Mouse (Mus musculus) heart, adult 2 months (tissue): Measurements from ENCODE around the gene Paqr8.

Experiments used
- CTCF ChIP-seq: fragments of 200-600 bp; IDR thresholded peaks from 2 replicates; pipeline ENCODE4 v1.8.1; 2022; ENCODE audit warnings: antibody characterized with exemption, mild to moderate bottlenecking, moderate library complexity
- POLR2A ChIP-seq: fragments of 200-500 bp; IDR thresholded peaks from 2 replicates; pipeline ENCODE4 v1.6.1; 2011; ENCODE audit warnings: mild to moderate bottlenecking, low read depth, low read length, control low read depth; ENCODE audit not compliant: insufficient read depth

DNA sequence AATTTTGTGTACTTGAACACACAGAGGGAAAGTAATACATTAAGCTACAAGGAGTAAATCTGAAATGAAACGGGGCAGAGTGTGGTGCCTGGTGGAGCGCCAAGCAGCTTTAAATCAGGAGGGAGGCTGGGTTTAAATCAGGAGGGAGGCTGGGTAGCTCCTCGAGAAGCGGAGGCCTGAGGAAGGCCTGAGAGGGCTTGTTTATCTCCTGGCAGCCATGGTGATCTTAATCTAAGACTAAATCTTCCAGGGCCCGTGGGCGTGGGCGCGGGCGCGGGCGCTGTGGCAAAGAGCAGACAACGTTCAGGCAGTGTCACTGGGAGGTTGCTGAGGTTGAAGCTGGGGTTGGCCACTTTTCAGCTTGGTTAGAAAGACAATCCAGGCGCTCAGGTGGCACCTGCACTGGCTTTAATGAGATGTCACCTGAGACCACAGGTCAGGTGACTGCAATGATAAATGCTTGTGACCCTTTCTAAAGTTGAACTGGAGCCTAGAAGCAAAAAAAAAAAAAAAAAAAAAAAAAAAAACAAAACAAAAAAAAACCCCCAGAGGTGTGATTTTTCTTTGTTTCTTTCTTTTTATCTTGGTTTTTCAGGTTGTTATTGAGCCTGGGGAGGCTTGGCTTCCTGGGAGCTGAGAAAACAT is 22.2 kb downstream of the Paqr8 start:
- no peak for TF ChIP-seq CTCF
- no peak for TF ChIP-seq POLR2A
